Mouse (Mus musculus) granulocyte monocyte progenitor cell, adult 5-6 weeks (primary cell): ENCODE data around the gene Tecr. TPM values are rescaled to one million over a fixed set of nuclear protein-coding genes. Genes with fewer than 3 reads are reported as not detected.
"Not testable (repeated sequence)": the region's sequence is repeated elsewhere in the genome, so short reads cannot be mapped to it uniquely, and the experiment has no call there.

ENCODE experiments used
- ATAC-seq: replicated peaks from 2 replicates; pipeline ENCODE4 v1.8.0; 2016; ENCODE audit warnings: mild to moderate bottlenecking, moderate TSS enrichment, inconsistent platforms; ENCODE audit not compliant: poor library complexity, severe bottlenecking
- total RNA-seq, 2 experiments: library from RNA; stranded (forward) in 1 of 2; stranded (reverse) in 1 of 2; fragments of 200-712, 200-1000 nt in 1 of 2; fragments of >200 nt in 1 of 2; fragmentation: Nextera tagmentation in 1 of 2; gene quantifications; 2 replicates each; pipeline ENCODE4 v1.2.3; 2014 to 2017

Gene Tecr
- total RNA-seq, 2 experiments from 2014 or later: 230 to 506 TPM

- no peak for ATAC-seq
Measured at GRCm38 (mm10) chr8:83619568-83620285, 12.0 kb upstream of the Tecr start.

- no peak for ATAC-seq
Measured at GRCm38 (mm10) chr8:83618566-83618965, 10.8 kb upstream of the Tecr start.

- ATAC-seq: no peak
Measured at GRCm38 (mm10) chr8:83617111-83617510, 9.3 kb upstream of the Tecr start.

GRCm38 (mm10) chr8:83616625-83617024, 8.9 kb upstream of the Tecr start:
- no peak for ATAC-seq

- no peak for ATAC-seq
Measured at GRCm38 (mm10) chr8:83613695-83614094, 5.9 kb upstream of the Tecr start.

GRCm38 (mm10) chr8:83611921-83612320, 4.2 kb upstream of the Tecr start:
- no peak for ATAC-seq

GRCm38 (mm10) chr8:83609547-83610180, 1.9 kb upstream of the Tecr start:
- no peak for ATAC-seq

- no peak for ATAC-seq
Measured at GRCm38 (mm10) chr8:83609086-83609485, 1.3 kb upstream of the Tecr start.

- ATAC-seq: peak; percentile 47
Measured at GRCm38 (mm10) chr8:83608398-83608829, 643 bp upstream of the Tecr start.

GRCm38 (mm10) chr8:83602650-83603029, 5.1 kb downstream of the Tecr start:
- ATAC-seq: no peak

- ATAC-seq: no peak
Measured at GRCm38 (mm10) chr8:83599814-83600213, 8.0 kb downstream of the Tecr start.

- ATAC-seq: no peak
Measured at GRCm38 (mm10) chr8:83598146-83598545, 9.6 kb downstream of the Tecr start.

- ATAC-seq: no peak
Measured at GRCm38 (mm10) chr8:83596369-83596768, 11.4 kb downstream of the Tecr start.

GRCm38 (mm10) chr8:83595050-83595345, 12.8 kb downstream of the Tecr start:
- not testable (repeated sequence) for ATAC-seq

- ATAC-seq: peak; percentile 93
Measured at GRCm38 (mm10) chr8:83594167-83595049, 13.4 kb downstream of the Tecr start.

- peak; percentile 42 for ATAC-seq
Measured at GRCm38 (mm10) chr8:83593325-83594166, 14.2 kb downstream of the Tecr start.

GRCm38 (mm10) chr8:83592682-83593081, 15.1 kb downstream of the Tecr start:
- no peak for ATAC-seq

GRCm38 (mm10) chr8:83590488-83591023, 17.2 kb downstream of the Tecr start:
- no peak for ATAC-seq

- ATAC-seq: no peak
Measured at GRCm38 (mm10) chr8:83588886-83589285, 18.9 kb downstream of the Tecr start.

- ATAC-seq: no peak
Measured at GRCm38 (mm10) chr8:83587644-83588043, 20.1 kb downstream of the Tecr start.
